Mouse (Mus musculus): Measurements from ENCODE around the gene Otol1. TPM values are rescaled to one million over a fixed set of nuclear protein-coding genes. Genes with fewer than 3 reads are reported as not detected.

The Otol1 gene
- not detected for total RNA-seq (2021)
- long read RNA-seq, experiment 1, result 0 reads
- long read RNA-seq, experiment 2, result 0 reads

- intact Hi-C loops (cut with DNase I), result no loop called here
These were observed at the start of gene Otol1 for GRCm38 (mm10) chr3:70007313-70007712. Gene Otol1 (plus strand): TSS chr3:70007613.

DNA sequence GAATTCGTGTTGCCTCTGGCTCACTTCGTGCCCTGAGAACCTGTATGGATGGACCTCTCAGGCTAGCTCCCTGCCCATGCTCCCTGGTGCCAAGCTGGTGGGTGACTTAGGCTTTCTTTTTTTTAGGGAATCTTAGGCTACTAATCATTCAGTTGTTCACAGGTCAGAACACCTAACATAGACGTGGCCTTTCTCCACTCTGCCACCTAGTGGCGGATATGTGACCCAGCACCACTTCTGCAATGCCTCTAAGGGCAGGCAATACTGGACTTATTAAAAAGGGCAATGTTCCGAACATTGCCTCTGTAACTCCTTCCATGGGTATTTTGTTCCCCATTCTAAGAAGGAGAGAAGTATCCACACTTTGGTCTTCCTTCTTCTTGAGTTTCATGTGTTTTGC is 45.2 kb upstream of the Otol1 start:
- intact Hi-C loops (cut with DNase I), result no loop called here
- no peak for DNase-seq (ENCODE audit: low spot score in 2 of 2)

More at GRCm38 (mm10) chr3:70007313-70007712, at the start of gene Otol1:
- no peak for DNase-seq (ENCODE audit: low spot score in 2 of 2)

DNA sequence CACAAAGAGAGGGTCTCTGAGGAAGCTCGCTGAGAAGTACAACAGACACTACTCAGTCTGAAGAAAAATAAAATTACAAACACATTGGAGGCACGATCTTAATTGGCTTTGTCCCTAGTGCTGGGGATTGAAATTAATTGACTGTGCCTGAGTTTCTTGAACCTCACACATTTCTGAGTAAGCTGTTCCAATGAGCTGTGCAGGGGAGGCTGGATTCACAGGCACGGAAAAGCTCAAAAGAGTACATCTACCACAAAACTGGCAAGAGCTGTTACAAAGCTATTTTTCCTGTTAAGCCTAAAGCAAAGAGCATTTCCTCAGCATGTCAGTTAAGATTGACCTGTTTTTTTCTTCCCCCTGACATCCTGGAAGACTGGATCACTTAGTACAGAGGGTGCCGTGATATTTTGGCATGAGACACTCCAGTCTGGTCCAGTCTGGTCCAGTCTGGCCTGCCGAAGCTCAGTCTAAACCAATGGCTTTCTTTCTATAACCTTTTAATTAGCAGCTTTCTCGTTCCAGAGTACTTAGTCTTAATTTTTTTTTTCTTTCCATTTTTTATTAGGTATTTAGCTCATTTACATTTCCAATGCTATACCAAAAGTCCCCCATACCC is 35.8 kb upstream of the Otol1 start:
- intact Hi-C loops (cut with DNase I), result no loop called here
- no peak for DNase-seq (ENCODE audit: low spot score in 2 of 2)

DNA sequence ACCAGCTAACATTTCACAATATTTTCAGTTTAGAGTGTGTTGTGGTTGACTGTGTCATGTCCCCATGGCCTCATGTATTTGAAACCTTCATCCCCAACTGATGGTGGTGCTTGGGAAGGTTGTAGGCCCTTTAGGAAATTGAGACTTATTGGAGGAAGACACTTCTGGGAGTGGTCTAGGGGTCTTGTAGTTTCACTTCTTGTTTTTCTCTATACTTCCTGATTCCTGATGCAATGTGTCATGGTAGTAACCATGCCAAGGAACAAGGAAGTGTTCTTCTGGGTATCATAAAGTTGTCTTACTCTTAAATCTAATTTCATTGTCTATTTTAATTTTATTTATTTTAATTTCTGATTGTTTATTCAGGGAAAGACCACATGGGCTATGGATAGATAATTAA is 29.3 kb upstream of the Otol1 start:
- intact Hi-C loops (cut with DNase I), result no loop called here
- DNase-seq (ENCODE audit: low spot score in 2 of 2), result no peak

DNA sequence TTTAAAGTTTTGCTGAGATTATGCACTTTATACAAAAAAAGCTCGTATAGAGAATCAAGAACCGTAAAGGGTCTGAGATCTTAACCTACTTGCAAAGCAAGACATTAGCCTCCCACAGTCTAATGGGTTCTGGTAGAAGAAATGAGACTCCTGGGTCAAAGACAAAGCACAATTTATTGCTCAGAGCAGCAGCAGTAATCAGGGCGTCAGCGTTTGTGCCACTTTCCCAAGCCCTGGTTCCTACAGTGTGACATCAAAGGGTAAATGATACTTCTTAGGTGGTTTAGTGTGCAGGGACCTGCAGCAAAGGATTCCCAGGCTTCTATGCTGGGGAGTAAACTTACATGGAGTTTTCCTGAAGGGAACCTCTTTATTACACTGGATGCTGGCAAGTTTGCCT is 13.6 kb upstream of the Otol1 start:
- no peak for DNase-seq (ENCODE audit: low spot score in 2 of 2)
- intact Hi-C loops (cut with DNase I), result no loop called here

GRCm38 (mm10) chr3:70001540-70001939 is 5.9 kb upstream of the Otol1 start:
- DNase-seq (ENCODE audit: low spot score in 2 of 2), result no peak
- intact Hi-C loops (cut with DNase I), result no loop called here

- DNase-seq (ENCODE audit: low spot score in 2 of 2), result peak; percentile 7 to 10
- intact Hi-C loops (cut with DNase I), result no loop called here
These were observed 4.2 kb upstream of the Otol1 start for GRCm38 (mm10) chr3:70003126-70003764.

DNA sequence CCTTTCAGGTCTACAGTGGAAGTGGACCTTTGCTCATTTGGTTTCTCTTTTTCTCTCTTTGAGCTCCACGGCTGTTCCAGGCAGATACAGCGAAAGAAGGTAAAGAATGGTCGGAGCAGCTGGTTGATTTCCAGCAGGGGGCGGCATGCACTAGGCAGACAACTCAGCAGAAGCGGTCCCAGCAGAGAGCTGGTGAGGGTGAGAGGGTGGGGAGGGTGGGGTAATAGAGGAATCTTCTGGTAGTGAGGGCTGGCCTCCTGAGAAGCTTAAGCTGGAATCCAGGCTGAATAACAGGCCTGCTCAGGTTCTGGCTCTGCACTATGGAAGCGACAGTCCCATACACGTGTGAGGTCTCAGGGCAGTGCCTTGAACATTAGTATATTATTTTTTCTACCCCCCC is 3.5 kb upstream of the Otol1 start:
- intact Hi-C loops (cut with DNase I), result no loop called here
- DNase-seq (ENCODE audit: low spot score in 2 of 2), result peak; percentile 14 to 46

DNA sequence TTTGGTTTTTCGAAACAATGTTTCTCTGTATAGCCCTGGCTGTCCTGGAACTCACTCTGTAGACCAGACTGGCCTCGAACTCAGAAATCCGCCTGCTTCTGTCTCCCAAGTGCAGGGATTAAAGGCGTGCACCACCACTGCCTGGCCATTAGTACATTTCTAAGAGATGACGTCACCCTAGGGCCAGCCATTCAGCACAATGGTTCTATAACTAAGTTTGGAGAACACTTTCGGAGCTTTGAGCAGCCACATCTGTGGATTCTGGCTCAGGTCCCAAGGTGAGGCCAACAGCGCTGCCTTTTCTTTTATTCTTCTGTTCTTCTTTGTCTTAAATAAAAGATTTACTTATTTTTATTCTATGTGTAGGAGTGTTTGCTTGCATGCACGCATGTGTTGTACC is 3.0 kb upstream of the Otol1 start:
- intact Hi-C loops (cut with DNase I), result no loop called here

GRCm38 (mm10) chr3:70012641-70013040 is 5.2 kb downstream of the Otol1 start:
- DNase-seq (ENCODE audit: low spot score in 2 of 2), result no peak
- intact Hi-C loops (cut with DNase I), result no loop called here

More for the DNA sequence above, 3.0 kb upstream of the Otol1 start:
- DNase-seq (ENCODE audit: low spot score in 2 of 2), result no peak

GRCm38 (mm10) chr3:70026605-70027004 is 19.2 kb downstream of the Otol1 start:
- intact Hi-C loops (cut with DNase I), result no loop called here
- DNase-seq (ENCODE audit: low spot score in 2 of 2), result no peak

- no peak for DNase-seq (ENCODE audit: low spot score in 2 of 2)
- intact Hi-C loops (cut with DNase I), result no loop called here
These were observed 21.8 kb downstream of the Otol1 start for GRCm38 (mm10) chr3:70029260-70029659.

- intact Hi-C loops (cut with DNase I), result no loop called here
These were observed 28.2 kb downstream of the Otol1 start for GRCm38 (mm10) chr3:70035593-70035992.

More at GRCm38 (mm10) chr3:70035593-70035992, 28.2 kb downstream of the Otol1 start:
- DNase-seq (ENCODE audit: low spot score in 2 of 2), result peak; percentile 57 to 72

Other genes starting within 250 kb of the Otol1 start
- gene Sptssb, start 147.7 kb upstream of the Otol1 start, total RNA-seq (2021), result 1 to 10 TPM; 3.3 to 4.1 TPM